Mouse (Mus musculus) hindbrain, embryonic 14.5 days (tissue): ENCODE data around the gene Fbxo21. TPM values are rescaled to one million over a fixed set of nuclear protein-coding genes. Genes with fewer than 3 reads are reported as not detected.
A peak's percentile ranks its signal among the peaks of the same experiment; 100 is the strongest.

Source experiments
- ATAC-seq: fragments of 200-750 bp; cut with Nextera tagmentation; 2 replicates; pipeline ENCODE4 v1.8.0; 2017; ENCODE audit warnings: moderate number of reproducible peaks, mild to moderate bottlenecking, moderate TSS enrichment, moderate library complexity; ENCODE audit not compliant: low FRiP score
- DNase-seq: peaks from one replicate; pipeline ENCODE4 v3.0.0-alpha.2; 2015; ENCODE audit warnings: low spot score
- H3K27ac ChIP-seq: fragments of 300-500 bp; sonication (generic); 2 replicates; pipeline ENCODE4 v1.5.1; 2014; ENCODE audit warnings: mild to moderate bottlenecking, moderate library complexity
- H3K27me3 ChIP-seq: fragments of 300-500 bp; sonication (generic); 2 replicates; pipeline ENCODE4 v1.6.1; 2014; ENCODE audit warnings: mild to moderate bottlenecking, low read length, mixed read lengths; ENCODE audit not compliant: control insufficient read depth, insufficient read depth
- H3K36me3 ChIP-seq: fragments of 300-500 bp; sonication (generic); replicated peaks from 2 replicates; pipeline ENCODE4 v1.6.1; 2014; ENCODE audit not compliant: control insufficient read depth, insufficient read depth
- H3K4me1 ChIP-seq: fragments of 300-500 bp; sonication (generic); replicated peaks from 2 replicates; pipeline ENCODE4 v1.6.1; 2014; ENCODE audit warnings: antibody characterized with exemption, low read length, mixed read lengths; ENCODE audit not compliant: control insufficient read depth, insufficient read depth
- H3K4me2 ChIP-seq: fragments of 300-500 bp; sonication (generic); replicated peaks from 2 replicates; pipeline ENCODE4 v1.6.1; 2014; ENCODE audit warnings: mild to moderate bottlenecking, moderate library complexity
- H3K4me3 ChIP-seq: fragments of 300-500 bp; sonication (generic); replicated peaks from 2 replicates; pipeline ENCODE4 v1.5.1; 2014; ENCODE audit warnings: mild to moderate bottlenecking, low read length
- H3K9ac ChIP-seq: fragments of 300-500 bp; sonication (generic); 2 replicates; pipeline ENCODE4 v1.6.1; 2014
- H3K9me3 ChIP-seq: fragments of 300-500 bp; sonication (generic); 2 replicates; pipeline ENCODE4 v1.6.1; 2016; ENCODE audit warnings: low read length; ENCODE audit not compliant: control insufficient read depth
- WGBS: fragments of 180-500 bp; shearing (Covaris S2); extraction: QIAGEN DNeasy Blood & Tissue Kit; methylation state at CpG from one replicate; pipeline ENCODE4 v1.1.7; 2014; 5-methylcytosine and 5-hydroxymethylcytosine counted together
- polyA plus RNA-seq: library from polyadenylated mRNA; unstranded; fragments of >200 nt; fragmentation: Nextera tagmentation; extraction: Ambion mirVana; gene quantifications from 2 replicates; pipeline ENCODE4 v1.2.1, GENCODE M21; 2014

Fbxo21 gene
- polyA plus RNA-seq, 1 experiment from 2014 or later: 142 TPM

DNA sequence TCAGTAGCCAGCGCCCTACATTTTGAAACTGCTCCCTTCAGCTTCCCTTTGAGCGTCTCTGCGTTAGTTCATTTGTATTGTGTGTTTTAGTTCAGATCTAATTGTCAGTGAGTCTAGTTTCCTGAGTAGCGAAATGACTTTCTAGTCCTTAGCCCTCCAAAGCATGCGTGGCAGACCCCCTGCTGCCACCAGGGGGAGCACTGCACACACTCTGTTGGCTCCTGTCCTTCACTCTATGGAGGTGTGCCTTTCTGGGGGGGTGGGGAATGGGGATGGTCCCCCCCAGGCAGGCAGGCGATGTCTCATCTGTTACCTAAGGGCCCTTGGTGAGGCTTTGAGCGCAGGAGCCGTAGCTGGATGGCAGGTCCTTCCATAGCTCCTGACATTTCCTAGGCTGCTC, 28.1 kb downstream of the Fbxo21 start:
- Histone ChIP-seq H3K4me3 (no peak overlapping the region), H3K9ac (no peak overlapping the region), H3K27me3 (no peaks in the 10 kb centered on the region), H3K36me3 (peaks cover 99% of the 10 kb centered on the region), H3K4me1 (no peaks in the 10 kb centered on the region), H3K4me2 (no peak overlapping the region), H3K9me3 (no peaks in the 10 kb centered on the region), H3K27ac (no peak overlapping the region)
- DNase-seq: peak; percentile 59
- WGBS: 77% methylated on average over 8 of the region's 8 CpGs
- ATAC-seq: no peak

DNA sequence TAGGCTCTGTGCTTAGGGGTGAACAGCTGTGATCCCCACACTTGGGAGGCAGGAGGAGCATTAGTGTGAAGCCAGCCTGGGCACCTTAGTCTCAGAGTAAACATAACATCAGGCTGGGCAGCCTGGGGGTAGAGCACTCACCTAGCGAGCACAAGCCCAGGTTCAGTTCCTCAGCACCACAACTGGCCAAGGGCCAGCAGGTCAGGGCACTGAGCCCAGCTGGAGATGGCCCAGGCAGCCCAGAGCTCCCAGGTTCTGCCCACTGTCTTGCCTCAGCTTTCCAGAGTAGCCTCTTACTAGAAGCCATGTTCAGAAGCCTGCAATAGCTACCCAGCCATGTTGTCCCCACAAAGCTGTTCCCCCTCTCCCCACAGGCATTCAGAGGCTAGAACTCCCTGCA, 29.2 kb downstream of the Fbxo21 start:
- peaks cover 97% of the 10 kb centered on the region for H3K36me3 ChIP-seq
- no peak overlapping the region for H3K27ac ChIP-seq
- 87% methylated on average over 1 of the region's 1 CpGs for WGBS
- no peak overlapping the region for H3K9ac ChIP-seq
- no peaks in the 10 kb centered on the region for H3K9me3 ChIP-seq
- no peaks in the 10 kb centered on the region for H3K4me1 ChIP-seq
- ATAC-seq (no peak), DNase-seq (no peak)
- H3K4me3 ChIP-seq: no peak overlapping the region
- no peaks in the 10 kb centered on the region for H3K27me3 ChIP-seq
- H3K4me2 ChIP-seq: no peak overlapping the region

DNA sequence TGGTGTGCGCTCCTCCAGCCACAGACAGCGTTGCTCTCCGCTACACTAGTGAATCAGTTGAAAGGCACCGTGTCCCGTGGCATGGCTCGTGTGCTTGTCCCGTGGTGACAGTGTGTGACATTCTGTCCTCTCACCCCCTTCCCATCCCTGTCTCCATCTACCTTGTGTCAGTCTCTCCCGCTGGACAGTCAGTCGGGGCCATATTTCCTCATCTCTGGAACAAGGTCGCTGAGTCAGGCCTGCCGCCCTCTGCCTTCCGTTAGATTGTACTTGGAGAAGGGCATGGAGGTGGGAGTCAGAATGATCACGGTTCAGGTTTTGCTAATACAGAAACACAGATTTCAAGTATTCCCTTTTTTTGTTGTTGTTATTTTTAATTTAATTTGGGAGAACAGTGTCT, 31.8 kb downstream of the Fbxo21 start:
- Histone ChIP-seq H3K4me3 (no peak overlapping the region), H3K27me3 (no peaks in the 10 kb centered on the region), H3K4me1 (no peaks in the 10 kb centered on the region), H3K4me2 (no peak overlapping the region), H3K9me3 (no peaks in the 10 kb centered on the region), H3K27ac (no peak overlapping the region), H3K9ac (no peak overlapping the region), H3K36me3 (peaks cover 78% of the 10 kb centered on the region)
- ATAC-seq: no peak
- WGBS: 92% methylated on average over 13 of the region's 13 CpGs
- DNase-seq: no peak

DNA sequence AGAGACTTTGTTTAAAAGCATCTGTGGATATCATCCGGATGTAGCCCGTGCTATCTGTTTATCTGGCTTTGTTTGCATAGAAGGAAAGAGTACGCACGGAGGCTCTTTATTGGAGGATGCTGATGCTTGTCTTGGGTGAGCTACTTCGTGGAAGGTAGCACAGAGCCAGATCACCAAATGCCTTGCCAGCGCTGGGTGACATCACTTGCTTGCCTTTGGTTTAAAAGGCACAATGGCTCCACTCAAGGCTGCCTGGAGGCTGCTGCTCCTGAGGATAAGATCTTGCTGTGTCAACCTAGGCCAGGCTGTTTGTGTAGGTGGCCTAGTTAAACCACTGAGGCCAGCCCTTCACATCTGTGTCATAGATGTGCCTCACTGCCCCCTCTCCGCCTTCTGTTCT, 34.3 kb downstream of the Fbxo21 start:
- DNase-seq (no peak), ATAC-seq (no peak)
- Histone ChIP-seq H3K4me1 (peaks cover 3% of the 10 kb centered on the region; the same call in 1 of the 2 replicates), H3K27ac (no peak overlapping the region), H3K36me3 (peaks cover 54% of the 10 kb centered on the region), H3K4me3 (no peak overlapping the region), H3K27me3 (no peaks in the 10 kb centered on the region), H3K4me2 (no peak overlapping the region), H3K9me3 (no peaks in the 10 kb centered on the region), H3K9ac (no peak overlapping the region)
- WGBS: 88% methylated on average over 7 of the region's 7 CpGs

DNA sequence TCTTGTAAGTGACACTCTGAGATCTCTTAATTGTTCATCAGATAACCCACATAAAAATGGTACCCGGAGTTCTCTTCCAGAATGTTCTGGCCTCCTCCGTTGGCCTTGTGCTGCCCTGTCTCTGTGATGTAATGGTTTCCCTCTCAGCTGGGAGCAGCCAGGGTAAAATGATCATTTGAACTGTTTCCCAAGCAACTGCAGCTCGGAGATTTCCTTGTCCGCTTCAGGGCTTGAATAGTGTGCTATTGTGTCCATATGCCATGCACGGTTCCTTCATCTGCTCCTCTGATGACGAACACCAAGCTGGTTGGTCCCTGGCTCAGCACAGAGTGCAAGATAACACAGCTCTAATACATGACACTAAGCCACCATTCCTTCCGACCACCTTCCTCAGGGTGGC, 35.3 kb downstream of the Fbxo21 start:
- no peak overlapping the region; the same call in 1 of the 2 replicates for H3K27ac ChIP-seq
- no peak overlapping the region for H3K4me2 ChIP-seq
- H3K27me3 ChIP-seq: no peaks in the 10 kb centered on the region
- H3K4me3 ChIP-seq: no peak overlapping the region
- no peaks in the 10 kb centered on the region for H3K9me3 ChIP-seq
- peaks cover 3% of the 10 kb centered on the region; the same call in 1 of the 2 replicates for H3K4me1 ChIP-seq
- DNase-seq (no peak), ATAC-seq (no peak)
- 58% methylated on average over 7 of the region's 7 CpGs for WGBS
- no peak overlapping the region for H3K9ac ChIP-seq
- peaks cover 45% of the 10 kb centered on the region for H3K36me3 ChIP-seq

DNA sequence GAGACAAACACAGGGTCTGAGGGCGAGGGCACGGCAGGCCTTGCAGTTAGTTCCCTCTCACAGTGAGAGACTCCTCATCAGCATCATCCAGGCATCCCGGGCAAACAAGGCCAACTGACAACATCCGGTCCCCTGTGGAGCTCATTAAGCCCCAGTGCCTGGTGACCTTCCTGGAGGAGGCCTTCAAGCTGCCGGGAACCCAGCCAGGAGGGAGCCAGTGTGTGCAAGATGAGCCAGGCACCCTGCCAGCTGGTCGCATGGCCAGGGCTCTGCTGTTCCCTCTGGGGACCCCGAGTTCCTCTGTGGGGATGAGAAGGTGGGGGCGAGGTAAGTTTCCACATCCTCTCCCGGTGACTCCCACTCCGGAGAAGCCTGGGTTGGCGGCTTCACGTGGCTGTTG, 38.5 kb downstream of the Fbxo21 start:
- 17% methylated on average over 12 of the region's 12 CpGs for WGBS
- Histone ChIP-seq H3K36me3 (peaks cover 13% of the 10 kb centered on the region), H3K4me2 (no peak overlapping the region), H3K9ac (no peak overlapping the region), H3K9me3 (no peaks in the 10 kb centered on the region), H3K4me3 (no peak overlapping the region), H3K4me1 (peaks cover 3% of the 10 kb centered on the region; the same call in 1 of the 2 replicates), H3K27me3 (no peaks in the 10 kb centered on the region), H3K27ac (no peak overlapping the region)
- peak; percentile 43; the same call in 1 of the 2 replicates for ATAC-seq
- DNase-seq: peak; percentile 56

DNA sequence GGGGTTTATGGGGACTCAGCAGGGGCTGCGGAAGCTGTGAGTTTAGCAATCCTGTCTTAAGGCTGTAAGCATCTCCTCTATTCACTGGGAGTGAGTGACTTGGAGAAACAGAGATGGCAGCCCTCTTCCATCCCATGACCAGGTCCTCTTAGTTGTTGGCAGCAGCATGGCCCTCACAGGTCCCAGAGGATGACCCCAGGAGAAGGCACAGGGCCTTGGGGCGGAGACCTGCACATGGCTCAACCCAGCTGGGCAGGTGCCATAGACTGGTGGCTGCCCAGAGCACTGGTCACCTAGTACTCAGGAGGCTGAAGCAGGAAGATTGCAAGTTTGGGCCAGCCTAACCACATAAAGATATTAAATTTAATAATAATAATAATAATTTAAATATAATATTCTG, 39.1 kb downstream of the Fbxo21 start:
- H3K9ac ChIP-seq: no peak overlapping the region
- no peak overlapping the region for H3K4me2 ChIP-seq
- no peaks in the 10 kb centered on the region for H3K27me3 ChIP-seq
- ATAC-seq (no peak), DNase-seq (no peak)
- H3K4me1 ChIP-seq: peaks cover 3% of the 10 kb centered on the region; the same call in 1 of the 2 replicates
- H3K27ac ChIP-seq: no peak overlapping the region
- 92% methylated on average over 2 of the region's 2 CpGs for whole genome bisulfite sequencing
- H3K36me3 ChIP-seq: peaks cover 8% of the 10 kb centered on the region; the same call in 1 of the 2 replicates
- no peak overlapping the region for H3K4me3 ChIP-seq
- no peaks in the 10 kb centered on the region for H3K9me3 ChIP-seq

DNA sequence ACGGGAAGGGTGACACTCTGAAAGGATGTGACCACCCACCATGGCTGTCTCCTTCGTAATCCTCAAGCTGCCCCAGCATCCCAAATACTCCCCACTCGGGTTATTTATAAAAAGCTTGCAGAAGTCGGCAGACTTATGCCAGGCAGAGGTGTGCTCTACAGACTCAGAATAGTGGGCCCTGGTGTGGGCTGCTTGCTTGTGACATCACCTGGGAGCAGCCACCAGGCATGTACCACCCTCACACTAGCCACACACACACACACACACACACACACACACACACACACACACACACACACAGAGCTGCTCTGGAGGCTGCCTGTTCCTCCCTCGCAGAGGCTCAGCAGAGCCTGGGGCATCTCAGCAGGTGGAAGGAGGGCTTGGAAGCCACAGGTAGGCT, 41.0 kb downstream of the Fbxo21 start:
- DNase-seq: no peak
- Histone ChIP-seq H3K36me3 (no peaks in the 10 kb centered on the region), H3K4me2 (no peak overlapping the region), H3K27ac (no peak overlapping the region), H3K9me3 (no peaks in the 10 kb centered on the region), H3K9ac (no peak overlapping the region), H3K4me1 (peaks cover 3% of the 10 kb centered on the region; the same call in 1 of the 2 replicates), H3K4me3 (no peak overlapping the region), H3K27me3 (no peaks in the 10 kb centered on the region)
- ATAC-seq: no peak
- 77% methylated on average over 5 of the region's 5 CpGs for WGBS

DNA sequence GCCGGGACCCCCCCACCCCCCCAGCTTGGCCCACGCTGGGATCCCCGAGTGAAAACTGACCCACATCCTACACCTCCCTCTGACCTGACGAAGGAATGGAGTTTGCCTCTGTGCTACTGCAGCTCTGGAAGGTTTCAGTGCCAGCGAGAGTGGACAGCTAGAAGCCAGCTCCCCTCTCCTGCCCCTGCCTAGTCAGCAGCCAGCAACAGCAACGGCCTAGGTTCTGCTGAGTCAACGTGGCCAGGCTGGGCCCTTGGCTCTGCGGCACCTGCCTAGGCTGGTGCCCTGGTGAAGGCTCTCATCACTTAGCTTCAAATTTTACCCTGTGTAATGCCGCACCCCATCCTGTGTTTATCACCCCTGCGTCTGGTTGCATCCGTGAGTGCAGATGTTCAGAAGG, 43.4 kb downstream of the Fbxo21 start:
- 69% methylated on average over 11 of the region's 11 CpGs for WGBS
- Histone ChIP-seq H3K36me3 (no peaks in the 10 kb centered on the region), H3K4me2 (no peak overlapping the region), H3K27ac (no peak overlapping the region), H3K4me3 (no peak overlapping the region), H3K4me1 (peaks cover 3% of the 10 kb centered on the region; the same call in 1 of the 2 replicates), H3K9me3 (no peaks in the 10 kb centered on the region), H3K27me3 (no peaks in the 10 kb centered on the region), H3K9ac (no peak overlapping the region)
- ATAC-seq (no peak), DNase-seq (no peak)

DNA sequence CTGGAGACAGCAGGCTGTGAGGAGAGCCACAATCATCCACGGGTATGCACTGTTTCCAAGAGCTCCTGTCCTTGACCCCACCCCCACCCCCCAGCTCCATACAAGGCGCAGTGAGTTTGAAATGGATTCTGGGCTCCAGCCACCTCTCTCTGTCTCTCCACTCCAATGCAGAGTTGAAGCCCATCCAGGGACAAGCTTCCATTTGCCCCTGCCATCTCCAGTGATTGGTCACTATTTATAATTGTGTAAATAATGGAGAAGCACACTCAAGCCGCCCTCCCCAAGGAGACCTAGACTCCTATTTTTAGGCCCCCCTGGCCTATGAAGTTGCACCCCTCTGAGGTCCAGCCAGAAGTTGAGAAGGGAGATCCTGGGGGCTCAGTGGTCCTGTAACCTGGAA, 46.5 kb downstream of the Fbxo21 start:
- Histone ChIP-seq H3K4me1 (peaks cover 14% of the 10 kb centered on the region), H3K27ac (no peak overlapping the region), H3K4me2 (no peak overlapping the region), H3K9ac (no peak overlapping the region), H3K4me3 (no peak overlapping the region), H3K27me3 (peaks cover 25% of the 10 kb centered on the region), H3K9me3 (no peaks in the 10 kb centered on the region), H3K36me3 (no peaks in the 10 kb centered on the region)
- ATAC-seq: no peak
- DNase-seq: no peak
- 82% methylated on average over 3 of the region's 3 CpGs for WGBS
